Mouse (Mus musculus): ENCODE results near the gene Krtap3-1. TPM values are rescaled to one million over a fixed set of nuclear protein-coding genes. Genes with fewer than 3 reads are reported as not detected.

The Krtap3-1 gene
- total RNA-seq, 4 experiments from 2014 or later: not detected

Other genes with a start within 250 kb of the Krtap3-1 start
- not detected for gene Krt25, start 243.7 kb downstream of the Krtap3-1 start, total RNA-seq (2022)
- not detected for gene Krt26, start 228.7 kb downstream of the Krtap3-1 start, total RNA-seq (2022)
- gene Krt27, start 215.5 kb downstream of the Krtap3-1 start, total RNA-seq (2022): not detected
- not detected for gene Krt28, start 191.7 kb downstream of the Krtap3-1 start, total RNA-seq (2022)
- 1 to 10 TPM; 4.5 to 9.5 (median 8.0) TPM for gene Krt10, start 177.3 kb downstream of the Krtap3-1 start, total RNA-seq (2022)
- gene Krt12, start 144.4 kb downstream of the Krtap3-1 start, total RNA-seq (2022): not detected
- under 1 TPM in 1 of 4 experiments, not detected in 3; 0.13 TPM for gene Krt20, start 128.5 kb downstream of the Krtap3-1 start, total RNA-seq (2022)
- under 1 TPM in 1 of 4 experiments, not detected in 3; 0.20 TPM for gene Krt23, start 73.5 kb downstream of the Krtap3-1 start, total RNA-seq (2022)
- gene Krt39, start 45.3 kb downstream of the Krtap3-1 start, total RNA-seq (2022): not detected
- gene Krt40, start 23.5 kb downstream of the Krtap3-1 start, total RNA-seq (2022): not detected
- not detected for gene Krtap3-3, start 15.8 kb downstream of the Krtap3-1 start, total RNA-seq (2022)
- gene Krtap3-2, start 9.8 kb downstream of the Krtap3-1 start, total RNA-seq (2022): not detected
- gene Gm11939, start 7.2 kb downstream of the Krtap3-1 start, total RNA-seq (2022): not detected
- not detected for gene Krtap1-5, start 14.4 kb upstream of the Krtap3-1 start, total RNA-seq (2022)
- gene Krtap1-4, start 17.0 kb upstream of the Krtap3-1 start, total RNA-seq (2022): not detected
- not detected for gene Krtap1-3, start 24.7 kb upstream of the Krtap3-1 start, total RNA-seq (2022)
- not detected for gene Krtap9-3, start 31.5 kb upstream of the Krtap3-1 start, total RNA-seq (2022)
- not detected for gene Gm11938, start 36.7 kb upstream of the Krtap3-1 start, total RNA-seq (2022)
- not detected for gene Gm11937, start 43.6 kb upstream of the Krtap3-1 start, total RNA-seq (2022)
- gene Krtap2-4, start 48.2 kb upstream of the Krtap3-1 start, total RNA-seq (2022): not detected
- gene Gm11562, start 53.8 kb upstream of the Krtap3-1 start, total RNA-seq (2022): not detected
- not detected for gene Krtap4-1, start 61.6 kb upstream of the Krtap3-1 start, total RNA-seq (2022)
- not detected for gene Krtap4-2, start 68.5 kb upstream of the Krtap3-1 start, total RNA-seq (2022)
- gene Krtap4-7, start 77.5 kb upstream of the Krtap3-1 start, total RNA-seq (2022): not detected
- not detected for gene Gm11555, start 83.6 kb upstream of the Krtap3-1 start, total RNA-seq (2022)
- gene Gm11563, start 92.3 kb upstream of the Krtap3-1 start, total RNA-seq (2022): not detected
- gene Krtap4-6, start 99.3 kb upstream of the Krtap3-1 start, total RNA-seq (2022): not detected
- gene Gm14190, start 124.1 kb upstream of the Krtap3-1 start, total RNA-seq (2022): not detected
- not detected for gene Gm14180, start 167.7 kb upstream of the Krtap3-1 start, total RNA-seq (2022)
- gene Gm11595, start 206.3 kb upstream of the Krtap3-1 start, total RNA-seq (2022): not detected
- gene Krtap4-8, start 214.1 kb upstream of the Krtap3-1 start, total RNA-seq (2022): not detected
- not detected for gene Krtap4-9, start 218.6 kb upstream of the Krtap3-1 start, total RNA-seq (2022)
- not detected for gene Gm11596, start 226.8 kb upstream of the Krtap3-1 start, total RNA-seq (2022)
- not detected for gene Gm11569, start 232.3 kb upstream of the Krtap3-1 start, total RNA-seq (2022)
- gene Gm11554, start 237.8 kb upstream of the Krtap3-1 start, total RNA-seq (2022): not detected
- not detected for gene Krtap4-13, start 243.3 kb upstream of the Krtap3-1 start, total RNA-seq (2022)
- gene Gm11564, start 249.0 kb upstream of the Krtap3-1 start, total RNA-seq (2022): not detected